Mouse (Mus musculus): Measurements from ENCODE around the gene Park7.

DNA sequence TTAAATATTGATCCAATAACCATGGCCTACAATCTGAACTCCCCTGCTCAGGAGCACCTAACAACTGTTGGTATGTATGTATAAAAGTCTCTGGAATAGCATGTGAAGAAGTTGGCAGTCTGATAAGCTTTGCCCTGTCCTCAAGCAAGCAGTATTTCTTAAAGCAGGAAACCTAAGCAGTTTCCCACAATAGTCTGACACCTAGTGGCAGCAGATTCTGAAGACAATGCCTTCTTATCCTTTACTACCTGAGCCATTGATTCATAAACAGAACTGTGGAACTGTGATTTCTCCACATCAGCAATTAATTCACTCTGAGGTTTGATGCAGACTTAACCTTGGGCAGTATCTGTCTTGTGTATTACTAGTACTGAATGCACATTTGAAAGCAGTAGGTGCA is 48.9 kb downstream of the Park7 start:
- TF ChIP-seq POLR2A (IDR thresholded peaks at IDR 0.05; ENCODE audit: borderline replicate concordance, insufficient read depth, low read length) (no peak), CTCF (IDR thresholded peaks at IDR 0.05; ENCODE audit: borderline replicate concordance, insufficient read depth, low read depth, low read length) (no peak)
